8 mouse cellular contexts compared by ENCODE assay signal in the genomic region with DNA sequence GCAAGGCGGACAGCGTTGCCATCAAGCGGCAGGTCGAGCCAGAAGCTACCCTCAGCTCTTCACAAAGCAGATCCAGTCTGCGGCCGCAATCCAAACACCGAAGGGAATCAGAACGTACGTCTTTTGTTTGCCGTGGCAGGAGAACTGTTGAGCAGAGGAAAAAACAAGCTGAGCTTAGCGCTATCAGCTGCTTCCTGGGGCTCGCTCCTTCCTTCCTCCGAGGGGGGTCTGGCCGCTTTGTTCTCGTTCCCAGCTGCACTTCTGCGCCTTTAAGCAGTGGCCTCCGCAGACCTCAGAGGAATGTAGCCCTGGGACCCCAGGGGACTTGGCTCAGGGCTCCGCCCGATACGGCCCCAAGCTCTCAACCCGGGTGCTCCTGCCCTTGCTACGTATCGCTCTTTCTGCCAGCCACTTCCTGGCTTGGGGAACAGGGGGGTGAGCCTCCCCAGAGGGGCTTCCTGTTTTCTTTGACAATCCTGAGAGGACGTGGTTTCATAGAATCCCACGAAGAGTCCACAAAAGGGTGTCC. TPM values are rescaled to one million over a fixed set of nuclear protein-coding genes. Genes with fewer than 3 reads are reported as not detected.
DNase-seq lines count a peak whose midpoint lies in the region; ATAC-seq and TF ChIP-seq lines count a peak whose summit lies in the region.

No protein-coding gene starts in this region.

- peaks cover 18% of the 10 kb centered on the region for H3K4me1 ChIP-seq in embryonic facial prominence, embryonic 14.5 days (ENCODE audit: control insufficient read depth, insufficient read depth, low read length)
- peaks cover 34% of the 10 kb centered on the region for H3K4me1 ChIP-seq in heart, embryonic 15.5 days (replicated peaks)
- H3K4me1 ChIP-seq in kidney, postnatal 0 days (replicated peaks; ENCODE audit: insufficient read depth, low read length), result peaks cover 16% of the 10 kb centered on the region
- peaks cover 20% of the 10 kb centered on the region for H3K4me1 ChIP-seq in lung, embryonic 14.5 days (ENCODE audit: insufficient read depth)
- H3K4me1 ChIP-seq in neural tube, embryonic 15.5 days, result peaks cover 31% of the 10 kb centered on the region
- H3K4me1 ChIP-seq in thymus, adult 2 months (replicated peaks; ENCODE audit: control insufficient read depth, insufficient read depth, low read length), result peaks cover 43% of the 10 kb centered on the region

- peak; percentile 75 for DNase-seq in CD4-positive helper T cell, adult 2 months (ENCODE audit: low read depth, low spot score)
- peak; percentile 49 to 70 for DNase-seq in adrenal gland, postnatal 36 days
- peak; percentile 86 for DNase-seq in embryonic facial prominence, embryonic 14.5 days (ENCODE audit: low spot score)
- peak; percentile 89 for DNase-seq in kidney, postnatal 0 days (ENCODE audit: low spot score)
- peak; percentile 83 for DNase-seq in lung, embryonic 14.5 days
- peak; percentile 77 for DNase-seq in thymus, adult 2 months

- TF ChIP-seq CTCF in kidney, postnatal 0 days (IDR thresholded peaks at IDR 0.05; ENCODE audit: low read depth), result 0 out of 2 replicates have a peak, but pooled peaks have one; percentile 0
- TF ChIP-seq CTCF in lung, embryonic 14.5 days (IDR thresholded peaks at IDR 0.05; ENCODE audit: low read depth), result no peak
- no peak for TF ChIP-seq CTCF in thymus, adult 2 months (IDR thresholded peaks at IDR 0.05; ENCODE audit: borderline replicate concordance, control insufficient read depth, extremely low read depth, insufficient read depth, low read length, poor library complexity)

- no peaks in the 10 kb centered on the region for H3K36me3 ChIP-seq in embryonic facial prominence, embryonic 14.5 days (ENCODE audit: control insufficient read depth, insufficient read depth, low read length)
- no peaks in the 10 kb centered on the region for H3K36me3 ChIP-seq in heart, embryonic 15.5 days
- H3K36me3 ChIP-seq in kidney, postnatal 0 days (ENCODE audit: insufficient read depth, low read length), result no peaks in the 10 kb centered on the region
- H3K36me3 ChIP-seq in lung, embryonic 14.5 days (ENCODE audit: insufficient read depth), result no peaks in the 10 kb centered on the region
- H3K36me3 ChIP-seq in neural tube, embryonic 15.5 days, result no peaks in the 10 kb centered on the region
- no peaks in the 10 kb centered on the region for H3K36me3 ChIP-seq in thymus, adult 2 months (ENCODE audit: control insufficient read depth, insufficient read depth, low read length)

- peak overlapping the region; percentile 79 for H3K27ac ChIP-seq in embryonic facial prominence, embryonic 14.5 days (replicated peaks; ENCODE audit: low read depth, low read length)
- H3K27ac ChIP-seq in heart, embryonic 15.5 days, result peak overlapping the region; percentile 87
- H3K27ac ChIP-seq in kidney, postnatal 0 days, result peak overlapping the region; percentile 84
- peak overlapping the region; percentile 88 for H3K27ac ChIP-seq in lung, embryonic 14.5 days (ENCODE audit: low read depth)
- H3K27ac ChIP-seq in neural tube, embryonic 15.5 days (replicated peaks), result peak overlapping the region; percentile 82
- peak overlapping the region; percentile 88 for H3K27ac ChIP-seq in thymus, adult 2 months (ENCODE audit: control insufficient read depth, insufficient read depth, low read length)

- peak; percentile 81 for TF ChIP-seq POLR2A in thymus, adult 2 months (IDR thresholded peaks at IDR 0.05; ENCODE audit: control insufficient read depth, extremely low read depth, insufficient read depth, low read length, poor library complexity)

- H3K9me3 ChIP-seq in embryonic facial prominence, embryonic 14.5 days (ENCODE audit: control insufficient read depth, low read length), result no peaks in the 10 kb centered on the region
- no peaks in the 10 kb centered on the region for H3K9me3 ChIP-seq in heart, embryonic 15.5 days (replicated peaks)
- H3K9me3 ChIP-seq in kidney, postnatal 0 days (replicated peaks; ENCODE audit: low read length), result no peaks in the 10 kb centered on the region
- no peaks in the 10 kb centered on the region for H3K9me3 ChIP-seq in lung, embryonic 14.5 days (ENCODE audit: low read depth, low read length)
- H3K9me3 ChIP-seq in neural tube, embryonic 15.5 days (replicated peaks), result no peaks in the 10 kb centered on the region

- H3K9ac ChIP-seq in embryonic facial prominence, embryonic 14.5 days (ENCODE audit: low read depth, low read length), result peak overlapping the region; percentile 66
- peak overlapping the region; percentile 64 for H3K9ac ChIP-seq in heart, embryonic 15.5 days
- peak overlapping the region; percentile 68 for H3K9ac ChIP-seq in kidney, postnatal 0 days (ENCODE audit: low read depth, low read length)
- peak overlapping the region; percentile 55 for H3K9ac ChIP-seq in lung, embryonic 14.5 days
- H3K9ac ChIP-seq in neural tube, embryonic 15.5 days (replicated peaks), result peak overlapping the region; percentile 60

- peak overlapping the region; percentile 42 for H3K4me3 ChIP-seq in embryonic facial prominence, embryonic 14.5 days (ENCODE audit: low read depth, low read length)
- H3K4me3 ChIP-seq in heart, embryonic 15.5 days, result peak overlapping the region; percentile 52
- H3K4me3 ChIP-seq in kidney, postnatal 0 days (replicated peaks; ENCODE audit: low read depth, low read length), result peak overlapping the region; percentile 38
- H3K4me3 ChIP-seq in lung, embryonic 14.5 days (ENCODE audit: low read depth, low read length), result peak overlapping the region; percentile 43
- peak overlapping the region; percentile 41 for H3K4me3 ChIP-seq in neural tube, embryonic 15.5 days (replicated peaks)
- H3K4me3 ChIP-seq in thymus, adult 2 months (ENCODE audit: control insufficient read depth, insufficient read depth, low read length), result peak overlapping the region; percentile 95

- WGBS in embryonic facial prominence, embryonic 14.5 days, result 0% methylated on average over 19 of the region's 25 CpGs
- WGBS in heart, embryonic 15.5 days, result under 1% methylated on average over 25 of the region's 25 CpGs
- WGBS in kidney, postnatal 0 days, result under 1% methylated on average over 25 of the region's 25 CpGs
- 0% methylated on average over 25 of the region's 25 CpGs for WGBS in lung, embryonic 14.5 days
- under 1% methylated on average over 24 of the region's 25 CpGs for WGBS in neural tube, embryonic 15.5 days
- under 1% methylated on average over 25 of the region's 25 CpGs for WGBS in thymus, adult 2 months

- peak; percentile 84 for ATAC-seq in embryonic facial prominence, embryonic 14.5 days (ENCODE audit: low read depth)
- peak; percentile 83 for ATAC-seq in heart, embryonic 15.5 days (replicated peaks; ENCODE audit: insufficient number of reproducible peaks, insufficient read depth, low FRiP score, low read depth)
- peak; percentile 73 for ATAC-seq in kidney, postnatal 0 days (replicated peaks; ENCODE audit: low FRiP score, low read depth)
- ATAC-seq in lung, embryonic 14.5 days (ENCODE audit: insufficient read depth), result peak; percentile 85
- peak; percentile 68 for ATAC-seq in neural tube, embryonic 15.5 days (ENCODE audit: low FRiP score)

- no peaks in the 10 kb centered on the region for H3K27me3 ChIP-seq in embryonic facial prominence, embryonic 14.5 days (replicated peaks; ENCODE audit: control insufficient read depth, insufficient read depth, low read length)
- H3K27me3 ChIP-seq in heart, embryonic 15.5 days, result no peaks in the 10 kb centered on the region
- H3K27me3 ChIP-seq in kidney, postnatal 0 days (ENCODE audit: insufficient read depth, low read length), result no peaks in the 10 kb centered on the region
- H3K27me3 ChIP-seq in lung, embryonic 14.5 days (ENCODE audit: insufficient read depth, low read length), result no peaks in the 10 kb centered on the region
- H3K27me3 ChIP-seq in neural tube, embryonic 15.5 days (replicated peaks), result no peaks in the 10 kb centered on the region; the same call in 1 of the 2 replicates
- no peaks in the 10 kb centered on the region for H3K27me3 ChIP-seq in thymus, adult 2 months (ENCODE audit: control insufficient read depth, insufficient read depth, low read length)

- H3K4me2 ChIP-seq in embryonic facial prominence, embryonic 14.5 days (ENCODE audit: low read depth, low read length), result peak overlapping the region; percentile 76
- peak overlapping the region; percentile 71 for H3K4me2 ChIP-seq in heart, embryonic 15.5 days
- H3K4me2 ChIP-seq in kidney, postnatal 0 days (ENCODE audit: low read length), result peak overlapping the region; percentile 85
- H3K4me2 ChIP-seq in lung, embryonic 14.5 days, result peak overlapping the region; percentile 73
- H3K4me2 ChIP-seq in neural tube, embryonic 15.5 days, result peak overlapping the region; percentile 81

RNA-seq across cellular contexts. Expression of a gene that starts 40.6 kb away (rescaled TPM):
- total RNA-seq in adrenal gland, postnatal 36 days (2021), result 10 to 100 TPM; 74.9 to 79.7 TPM
- polyA plus RNA-seq in embryonic facial prominence, embryonic 14.5 days (2014; fragmentation: Nextera tagmentation; extraction: Ambion mirVana), result 273 and 278 TPM in 2 replicates
- 170 and 186 TPM in 2 replicates for polyA plus RNA-seq in heart, embryonic 15.5 days (2015; fragmentation: Nextera tagmentation; extraction: Ambion mirVana)
- polyA plus RNA-seq in kidney, postnatal 0 days (2015; fragmentation: Nextera tagmentation; extraction: Ambion mirVana), result 241 and 255 TPM in 2 replicates
- 242 and 260 TPM in 2 replicates for polyA plus RNA-seq in lung, embryonic 14.5 days (2014; fragmentation: Nextera tagmentation; extraction: Ambion mirVana)
- 215 and 221 TPM in 2 replicates for polyA plus RNA-seq in neural tube, embryonic 15.5 days (2015; fragmentation: Nextera tagmentation; extraction: Ambion mirVana)
- polyA plus RNA-seq in thymus, adult 2 months (2012; rRNA removed), result 157 and 160 TPM in 2 replicates

Comparison
In these comparisons a context has a peak if more than half of its experiments do, and no peak if none do; other contexts are left out.
1. Peak in every context shown above with its lines: DNase-seq, ATAC-seq, H3K4me3 ChIP-seq and H3K27ac ChIP-seq.
2. H3K4me3 ChIP-seq: peak in every context shown above with its lines; median percentile 95 in thymus, adult 2 months; 52 in heart, embryonic 15.5 days; 43 in lung, embryonic 14.5 days; 42 in embryonic facial prominence, embryonic 14.5 days; 41 in neural tube, embryonic 15.5 days; 38 in kidney, postnatal 0 days.